Mouse (Mus musculus): ENCODE measurements around the gene Lgi4.

Lgi4 gene

GRCm38 (mm10) chr7:31105061-31105768 is 46.1 kb downstream of the Lgi4 start:
- peak in 1 of 2 experiments; percentile 73 for DNase-seq (ENCODE audit: low spot score in 2 of 2)

GRCm38 (mm10) chr7:31106166-31106565 is 47.0 kb downstream of the Lgi4 start:
- no peak for DNase-seq (ENCODE audit: low spot score in 2 of 2)

GRCm38 (mm10) chr7:31107781-31108180 is 48.6 kb downstream of the Lgi4 start:
- DNase-seq (ENCODE audit: low spot score in 2 of 2) = no peak

- no peak for DNase-seq (ENCODE audit: low spot score in 2 of 2)
Observed at GRCm38 (mm10) chr7:31109091-31109490, 49.9 kb downstream of the Lgi4 start.

GRCm38 (mm10) chr7:31109796-31110195 is 50.7 kb downstream of the Lgi4 start:
- DNase-seq (ENCODE audit: low spot score in 2 of 2) = no peak

- no peak for DNase-seq (ENCODE audit: low spot score in 2 of 2)
Observed at GRCm38 (mm10) chr7:31110861-31111385, 51.8 kb downstream of the Lgi4 start.

GRCm38 (mm10) chr7:31112036-31112435 is 52.9 kb downstream of the Lgi4 start:
- no peak for DNase-seq (ENCODE audit: low spot score in 2 of 2)

GRCm38 (mm10) chr7:31113800-31114199 is 54.7 kb downstream of the Lgi4 start:
- DNase-seq (ENCODE audit: low spot score in 2 of 2) = no peak

GRCm38 (mm10) chr7:31114646-31115045 is 55.5 kb downstream of the Lgi4 start:
- DNase-seq (ENCODE audit: low spot score in 2 of 2) = no peak

- no peak for DNase-seq (ENCODE audit: low spot score in 2 of 2)
Observed at GRCm38 (mm10) chr7:31115182-31115581, 56.0 kb downstream of the Lgi4 start, which contains the start of gene Hpn. Gene Hpn (minus strand): TSS chr7:31115290.

- no peak for DNase-seq (ENCODE audit: low spot score in 2 of 2)
Observed at GRCm38 (mm10) chr7:31115587-31116043, 56.5 kb downstream of the Lgi4 start.

- DNase-seq (ENCODE audit: low spot score in 2 of 2) = no peak
Observed at GRCm38 (mm10) chr7:31116721-31117145, 57.6 kb downstream of the Lgi4 start.

GRCm38 (mm10) chr7:31117465-31117864 is 58.3 kb downstream of the Lgi4 start:
- no peak for DNase-seq (ENCODE audit: low spot score in 2 of 2)

GRCm38 (mm10) chr7:31118486-31118885 is 59.3 kb downstream of the Lgi4 start:
- no peak for DNase-seq (ENCODE audit: low spot score in 2 of 2)

- no peak for DNase-seq (ENCODE audit: low spot score in 2 of 2)
Observed at GRCm38 (mm10) chr7:31119556-31119955, 60.4 kb downstream of the Lgi4 start.
